Mouse (Mus musculus) A20 (cell line): ENCODE measurements at regions not wholly inside any gene's neighbourhood (a gene's known extent, or its start where the extent isn't known, plus 50 kb on each side); places are given as distances from the start of the nearest gene placed in this dataset.

Source experiments
- DNase-seq: peaks from one replicate; pipeline ENCODE4 v3.0.0-alpha.2; 2011; ENCODE audit warnings: low read depth, low spot score

- no peak for DNase-seq
Observed at GRCm38 (mm10) chr11:63573271-63573670, 348.8 kb downstream of the Hs3st3b1 start.

GRCm38 (mm10) chr11:63583321-63583720, 338.8 kb downstream of the Hs3st3b1 start:
- no peak for DNase-seq

- DNase-seq: no peak
Observed at GRCm38 (mm10) chr11:63585216-63585869, 336.7 kb downstream of the Hs3st3b1 start.

- no peak for DNase-seq
Observed at GRCm38 (mm10) chr11:63620220-63620619, 301.9 kb downstream of the Hs3st3b1 start.

- DNase-seq: no peak
Observed at GRCm38 (mm10) chr11:63630336-63630735, 291.8 kb downstream of the Hs3st3b1 start.

GRCm38 (mm10) chr11:63657057-63657456, 265.0 kb downstream of the Hs3st3b1 start:
- no peak for DNase-seq

- no peak for DNase-seq
Observed at GRCm38 (mm10) chr11:63665268-63665934, 256.7 kb downstream of the Hs3st3b1 start.

- no peak for DNase-seq
Observed at GRCm38 (mm10) chr11:63670477-63670876, 251.6 kb downstream of the Hs3st3b1 start.

GRCm38 (mm10) chr11:63671816-63672215, 250.3 kb downstream of the Hs3st3b1 start:
- no peak for DNase-seq

GRCm38 (mm10) chr11:63677921-63678320, 244.2 kb downstream of the Hs3st3b1 start:
- no peak for DNase-seq

- DNase-seq: no peak
Observed at GRCm38 (mm10) chr11:63678382-63678905, 243.6 kb downstream of the Hs3st3b1 start.

- DNase-seq: no peak
Observed at GRCm38 (mm10) chr11:63679491-63679890, 242.6 kb downstream of the Hs3st3b1 start.

- DNase-seq: no peak
Observed at GRCm38 (mm10) chr11:63684228-63684980, 237.7 kb downstream of the Hs3st3b1 start.

- no peak for DNase-seq
Observed at GRCm38 (mm10) chr11:63691041-63691440, 231.0 kb downstream of the Hs3st3b1 start.

GRCm38 (mm10) chr11:63704995-63705580, 217.0 kb downstream of the Hs3st3b1 start:
- DNase-seq: no peak

- DNase-seq: no peak
Observed at GRCm38 (mm10) chr11:63706057-63706456, 216.0 kb downstream of the Hs3st3b1 start.

- no peak for DNase-seq
Observed at GRCm38 (mm10) chr11:63707093-63707492, 215.0 kb downstream of the Hs3st3b1 start.

- no peak for DNase-seq
Observed at GRCm38 (mm10) chr11:63708412-63708811, 213.7 kb downstream of the Hs3st3b1 start.

- no peak for DNase-seq
Observed at GRCm38 (mm10) chr11:63712053-63712864, 209.8 kb downstream of the Hs3st3b1 start.

- no peak for DNase-seq
Observed at GRCm38 (mm10) chr11:63722261-63722660, 199.8 kb downstream of the Hs3st3b1 start.

GRCm38 (mm10) chr11:63730880-63731279, 191.2 kb downstream of the Hs3st3b1 start:
- DNase-seq: no peak
